Mouse (Mus musculus) urinary bladder, adult 2 months (tissue): ENCODE measurements around the gene Nbeal2. TPM values are rescaled to one million over a fixed set of nuclear protein-coding genes. Genes with fewer than 3 reads are reported as not detected.

ENCODE experiments used
- DNase-seq: peaks from one replicate; pipeline ENCODE4 v3.0.0; 2022; ENCODE audit warnings: low spot score
- polyA plus RNA-seq: library from polyadenylated mRNA; depleted of rRNA; stranded (reverse); fragments of >200 nt; gene quantifications from 2 replicates; pipeline ENCODE4 v1.2.3, GENCODE M21; 2012

Nbeal2 gene
- polyA plus RNA-seq, 1 experiment = 42.8 TPM

DNA sequence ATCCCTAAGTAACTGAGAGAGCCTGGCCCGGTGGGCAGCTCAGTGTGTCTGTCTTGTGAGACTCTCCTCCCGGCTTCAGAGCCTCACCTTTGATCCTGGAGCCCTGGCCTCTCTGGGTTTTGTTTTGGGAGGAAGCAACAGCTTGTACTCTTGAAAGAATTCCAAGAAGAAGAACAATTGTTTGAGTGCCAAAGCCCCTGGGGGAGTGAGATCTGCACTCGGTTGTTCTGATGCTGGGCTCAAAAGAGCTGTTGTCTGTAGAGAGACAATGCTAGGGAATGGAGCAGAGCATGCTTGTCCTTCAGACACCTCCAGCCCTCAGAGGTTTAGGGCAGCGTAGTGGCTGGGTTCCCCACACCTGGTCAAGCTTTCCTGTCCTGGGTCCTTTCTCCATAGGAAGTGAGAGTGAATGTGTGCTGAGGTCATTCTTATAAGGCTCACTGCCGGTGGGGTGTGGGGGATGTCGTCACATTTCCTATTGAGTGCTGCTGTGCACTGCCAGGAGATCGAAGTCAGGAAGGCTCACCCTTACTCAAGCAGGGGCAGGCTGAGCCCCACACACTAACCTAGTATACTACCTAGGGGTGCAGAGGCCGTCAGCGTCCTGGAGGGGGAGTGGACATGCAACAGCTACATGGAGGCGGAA, 19.3 kb upstream of the Nbeal2 start:
- DNase-seq = no peak

DNA sequence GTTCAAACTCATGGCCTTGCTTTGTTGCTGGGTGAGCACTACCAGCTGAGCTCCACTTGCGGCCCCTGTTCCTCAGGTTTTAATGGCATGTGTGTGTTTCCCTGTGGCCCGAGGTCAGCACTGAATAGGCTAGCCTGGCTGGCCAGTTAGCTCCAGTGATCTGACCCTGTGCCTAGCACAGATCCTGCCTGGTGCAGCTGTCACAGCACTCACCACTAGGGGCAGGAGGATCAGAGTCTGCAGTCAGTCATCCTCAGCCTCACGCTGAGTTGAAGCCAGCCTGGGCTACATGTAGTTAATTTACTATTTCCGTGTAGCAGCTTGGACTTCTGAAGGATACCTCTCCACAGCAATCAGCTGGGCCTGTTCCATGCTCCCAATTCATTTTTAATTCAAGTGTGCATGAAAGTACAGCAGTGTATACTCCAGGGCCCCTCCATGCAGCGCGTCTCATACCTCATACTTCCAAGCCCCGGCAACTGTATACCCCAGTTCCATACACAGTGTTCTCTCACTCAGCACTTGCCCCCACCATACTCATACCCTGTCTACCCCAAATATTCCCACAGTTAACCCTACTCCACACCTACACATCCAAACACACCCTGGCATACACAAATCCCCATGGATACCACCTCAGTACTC, 18.6 kb upstream of the Nbeal2 start:
- DNase-seq = no peak

DNA sequence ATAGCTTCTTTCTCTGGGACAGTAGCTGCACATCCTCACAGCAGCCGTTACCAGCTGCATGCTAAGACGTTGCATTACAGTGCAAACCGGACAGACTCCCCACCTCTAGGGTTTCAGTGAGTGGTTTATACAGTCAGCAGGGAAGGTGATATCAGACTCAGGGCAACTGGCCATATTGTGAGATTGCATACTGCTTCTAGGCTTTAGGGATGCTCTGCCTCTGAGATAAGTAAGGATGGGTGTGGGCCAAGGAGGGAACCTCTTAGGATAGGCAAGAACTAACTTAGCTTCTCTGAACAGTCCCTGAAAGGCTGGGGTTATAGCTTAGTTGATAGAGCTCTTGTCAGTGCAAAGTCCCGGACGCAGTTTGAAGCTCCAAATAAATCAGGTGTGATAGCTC, 15.8 kb upstream of the Nbeal2 start:
- no peak for DNase-seq

DNA sequence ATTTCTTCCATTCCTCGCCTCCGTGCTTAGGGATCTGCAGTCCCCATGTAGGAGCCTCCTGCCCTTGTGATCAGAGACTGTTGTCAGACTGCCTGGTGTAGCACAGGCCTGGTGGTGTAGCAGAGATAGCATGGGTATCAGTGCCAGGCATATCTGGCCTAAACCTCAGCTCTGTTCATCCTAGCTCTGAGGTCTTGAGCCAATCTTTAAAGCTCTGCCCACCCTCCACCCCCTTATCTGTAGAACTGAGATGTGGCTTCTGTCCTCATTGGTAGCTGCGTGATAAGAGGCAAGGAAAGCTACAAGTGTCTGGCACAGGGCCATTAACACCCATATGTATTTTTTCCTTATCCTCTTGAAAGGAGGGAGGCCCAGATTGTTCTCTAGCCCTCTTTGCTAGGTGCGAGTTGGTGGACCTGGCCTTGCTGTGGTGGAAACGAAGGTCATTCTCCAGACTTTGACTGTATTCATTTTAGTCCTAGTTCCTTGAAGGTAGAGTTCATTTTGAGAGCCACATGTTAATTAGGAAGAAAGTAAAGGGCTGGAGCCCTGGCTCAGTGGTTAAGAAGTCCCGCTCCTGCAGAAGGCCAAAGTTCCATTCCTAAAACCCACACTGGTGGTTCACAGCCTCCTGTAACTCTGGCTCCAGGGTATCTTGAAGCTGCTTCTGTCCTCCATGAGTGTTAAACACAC, 14.8 kb upstream of the Nbeal2 start:
- DNase-seq = no peak

DNA sequence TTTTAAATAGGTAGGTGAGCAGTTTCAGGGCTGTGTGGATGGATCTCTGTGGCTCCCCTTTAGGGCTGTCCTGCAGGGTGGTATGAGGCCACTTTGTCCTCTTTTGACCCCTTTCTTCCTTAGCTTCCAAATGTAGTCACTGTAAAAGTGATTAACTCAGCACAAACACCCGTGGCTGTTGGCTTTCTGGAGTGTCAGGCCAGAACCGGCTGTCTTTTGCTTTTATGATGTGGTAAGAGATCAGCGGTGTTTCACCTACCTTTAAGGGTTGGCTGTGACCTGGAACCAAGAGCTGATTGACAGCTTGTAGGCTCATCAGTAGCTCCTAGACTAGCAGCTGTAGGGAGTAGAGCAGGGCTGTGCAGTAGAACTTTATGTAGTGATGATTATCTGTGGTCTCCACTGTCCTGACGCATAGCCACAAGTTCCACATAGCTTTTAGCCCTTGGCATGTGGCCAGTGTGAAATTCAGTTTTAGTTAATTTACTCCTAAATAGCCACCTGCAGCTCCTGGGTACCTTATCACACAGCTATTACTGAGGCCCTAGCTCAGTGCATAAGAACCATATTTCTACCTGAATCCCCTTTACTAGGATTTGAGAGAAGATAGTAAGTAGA, 13.4 kb upstream of the Nbeal2 start:
- no peak for DNase-seq

DNA sequence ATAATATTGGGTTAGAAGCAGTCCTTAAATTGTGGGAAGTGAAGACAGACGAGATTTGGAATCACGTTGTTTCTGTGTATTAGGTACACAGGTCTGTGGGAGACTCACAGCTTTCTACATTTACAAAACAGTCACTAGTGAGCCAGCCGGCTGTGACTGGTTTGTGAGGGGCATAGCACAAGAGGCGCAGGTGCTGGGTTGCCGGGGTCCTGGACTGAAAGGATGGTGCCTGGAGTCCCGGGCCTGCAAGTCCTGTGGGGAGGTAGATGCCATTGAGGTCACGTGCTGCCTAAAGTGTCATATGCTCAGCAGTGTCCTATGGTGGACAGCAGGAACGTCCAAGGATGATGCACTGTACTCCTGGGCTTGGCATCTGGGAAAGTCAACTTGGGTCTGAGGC, 12.4 kb upstream of the Nbeal2 start:
- no peak for DNase-seq

DNA sequence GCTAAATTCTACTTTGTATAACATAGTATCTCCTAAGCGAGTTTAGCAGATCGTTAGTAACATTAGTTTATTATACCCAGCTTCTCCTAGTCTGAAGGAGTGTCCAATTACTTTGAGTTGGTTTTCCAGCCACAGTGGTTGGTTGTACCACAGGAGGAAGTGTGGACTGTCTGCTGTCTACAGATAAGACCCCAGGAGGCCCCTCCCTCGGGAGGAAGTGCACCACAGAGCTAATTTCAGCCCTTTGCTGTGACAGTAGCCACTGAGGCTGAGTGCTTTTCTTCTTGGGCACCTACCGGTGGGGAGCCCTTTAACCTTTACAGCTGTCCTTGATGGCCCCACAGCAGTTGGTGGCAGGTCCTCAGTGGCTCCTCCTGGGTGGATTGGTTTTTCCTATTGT, 12.0 kb upstream of the Nbeal2 start:
- DNase-seq = no peak

DNA sequence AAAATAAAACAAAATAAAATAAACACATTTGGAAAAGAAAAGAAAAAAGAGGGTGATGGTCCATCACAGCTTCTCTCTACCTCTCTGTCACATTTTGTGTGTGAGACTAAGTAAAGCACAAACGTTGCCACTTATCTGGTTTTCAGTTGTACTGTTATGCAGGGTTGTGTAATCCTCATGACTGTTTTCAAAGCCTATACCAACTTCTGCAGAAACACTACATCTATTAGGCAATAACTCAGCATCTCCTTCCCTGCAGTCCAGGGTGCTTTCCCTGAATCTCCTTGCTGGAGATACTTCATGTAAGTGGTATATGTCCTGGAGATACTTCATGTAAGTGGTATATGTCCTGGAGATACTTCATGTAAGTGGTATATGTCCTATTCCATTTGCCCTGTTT, 8.9 kb upstream of the Nbeal2 start:
- no peak for DNase-seq

DNA sequence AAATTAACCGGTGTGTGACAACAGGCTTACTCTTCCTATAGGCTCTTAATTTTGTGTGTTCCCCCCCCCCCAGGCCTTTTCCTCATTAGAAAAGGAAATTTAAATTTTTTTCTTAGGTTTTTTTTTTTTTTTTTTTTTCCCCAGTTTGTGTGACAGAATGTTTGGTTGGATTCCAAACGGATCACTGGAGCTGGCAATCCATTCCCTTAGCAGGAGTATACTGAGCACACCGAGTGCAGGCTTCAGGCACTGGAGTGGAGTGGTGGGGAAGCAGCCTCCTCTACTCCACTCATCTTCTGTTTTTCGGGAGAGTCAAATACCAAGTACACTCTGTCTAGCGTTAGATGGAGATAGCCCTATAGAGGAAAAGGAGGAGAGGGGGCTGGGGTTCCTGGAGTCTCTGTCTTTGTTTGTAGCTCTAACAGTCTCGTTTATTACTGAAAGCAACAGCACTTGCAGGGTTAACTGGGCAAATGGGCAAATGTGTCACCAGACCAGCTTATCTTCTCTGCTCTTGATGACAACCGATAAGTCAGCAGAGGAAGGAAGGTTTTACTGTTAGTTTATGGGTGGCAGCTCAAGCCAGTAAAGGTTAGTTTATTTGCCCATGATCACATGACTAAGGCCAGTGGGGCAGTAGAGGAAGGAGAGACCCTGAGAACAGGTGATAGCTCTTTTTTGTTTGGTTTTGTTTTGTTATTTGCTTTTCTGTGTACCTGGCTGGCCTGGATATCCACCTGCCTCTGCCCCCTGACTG, 7.1 kb upstream of the Nbeal2 start:
- no peak for DNase-seq

DNA sequence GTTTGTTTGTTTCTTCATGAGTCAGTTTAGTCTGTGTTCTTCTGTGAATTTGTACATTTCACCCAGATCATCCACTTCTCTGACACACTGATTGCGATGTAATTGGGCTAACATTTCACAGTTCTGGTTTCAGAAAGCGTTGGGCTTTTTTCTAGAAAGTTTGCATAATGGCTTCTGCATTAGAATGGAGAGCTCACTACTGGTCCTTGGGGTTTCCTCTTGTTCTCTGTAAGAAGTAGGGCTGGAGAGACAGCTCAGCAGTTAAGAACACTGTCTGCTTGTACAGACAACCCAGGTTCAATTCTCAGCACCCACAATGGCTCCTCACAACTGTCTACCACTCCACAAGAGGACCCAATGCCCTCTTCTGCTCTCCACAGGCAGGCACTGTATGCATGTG, 6.2 kb upstream of the Nbeal2 start:
- no peak for DNase-seq

DNA sequence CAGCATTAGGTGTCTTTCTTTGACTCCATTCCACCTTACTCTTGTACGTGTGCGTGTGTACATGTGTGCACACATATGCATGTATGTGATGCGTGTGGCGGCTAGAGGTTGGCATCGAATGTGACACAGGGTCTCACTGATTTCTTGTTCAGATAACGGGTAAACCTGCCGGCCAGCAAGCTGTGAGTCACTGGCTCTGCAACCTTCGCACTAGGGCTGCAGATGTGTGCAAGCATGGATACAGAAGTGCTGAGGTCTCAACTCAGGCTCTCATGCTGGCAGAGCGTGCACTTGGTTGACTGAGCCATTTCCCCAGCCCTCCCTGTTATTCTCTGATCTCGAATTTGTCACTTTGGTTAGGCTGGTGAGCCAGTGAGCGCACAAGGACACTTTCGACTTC, 5.6 kb upstream of the Nbeal2 start:
- no peak for DNase-seq

DNA sequence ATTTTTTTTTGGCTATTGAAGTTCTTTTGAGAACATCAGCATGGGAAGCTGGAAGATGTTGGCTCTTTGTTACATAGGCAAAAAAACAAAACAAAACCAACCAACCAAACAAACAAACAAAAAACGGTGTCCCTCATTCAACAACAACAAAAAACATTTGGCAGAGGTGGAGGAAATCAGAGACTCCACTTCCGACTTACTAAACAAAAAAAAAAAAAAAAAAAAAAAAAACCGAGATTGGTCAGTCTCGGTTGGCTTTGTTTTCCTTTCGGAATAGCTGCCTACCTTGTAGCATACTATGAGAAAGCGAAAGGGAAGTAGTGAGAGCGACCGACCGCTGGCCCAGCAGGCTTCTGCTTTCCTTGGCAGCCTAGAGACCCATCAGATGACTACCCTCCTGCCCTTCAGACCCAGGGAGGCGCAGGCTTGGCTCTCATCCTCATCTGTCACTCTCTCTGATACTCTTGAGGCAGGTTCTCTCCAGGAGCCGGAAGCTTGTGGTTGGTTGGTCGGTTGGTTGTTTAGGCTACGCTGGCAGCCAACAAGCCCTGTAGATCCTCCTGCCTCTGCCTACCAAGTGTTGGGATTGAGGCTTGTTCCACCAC, 3.6 kb upstream of the Nbeal2 start:
- DNase-seq = no peak

DNA sequence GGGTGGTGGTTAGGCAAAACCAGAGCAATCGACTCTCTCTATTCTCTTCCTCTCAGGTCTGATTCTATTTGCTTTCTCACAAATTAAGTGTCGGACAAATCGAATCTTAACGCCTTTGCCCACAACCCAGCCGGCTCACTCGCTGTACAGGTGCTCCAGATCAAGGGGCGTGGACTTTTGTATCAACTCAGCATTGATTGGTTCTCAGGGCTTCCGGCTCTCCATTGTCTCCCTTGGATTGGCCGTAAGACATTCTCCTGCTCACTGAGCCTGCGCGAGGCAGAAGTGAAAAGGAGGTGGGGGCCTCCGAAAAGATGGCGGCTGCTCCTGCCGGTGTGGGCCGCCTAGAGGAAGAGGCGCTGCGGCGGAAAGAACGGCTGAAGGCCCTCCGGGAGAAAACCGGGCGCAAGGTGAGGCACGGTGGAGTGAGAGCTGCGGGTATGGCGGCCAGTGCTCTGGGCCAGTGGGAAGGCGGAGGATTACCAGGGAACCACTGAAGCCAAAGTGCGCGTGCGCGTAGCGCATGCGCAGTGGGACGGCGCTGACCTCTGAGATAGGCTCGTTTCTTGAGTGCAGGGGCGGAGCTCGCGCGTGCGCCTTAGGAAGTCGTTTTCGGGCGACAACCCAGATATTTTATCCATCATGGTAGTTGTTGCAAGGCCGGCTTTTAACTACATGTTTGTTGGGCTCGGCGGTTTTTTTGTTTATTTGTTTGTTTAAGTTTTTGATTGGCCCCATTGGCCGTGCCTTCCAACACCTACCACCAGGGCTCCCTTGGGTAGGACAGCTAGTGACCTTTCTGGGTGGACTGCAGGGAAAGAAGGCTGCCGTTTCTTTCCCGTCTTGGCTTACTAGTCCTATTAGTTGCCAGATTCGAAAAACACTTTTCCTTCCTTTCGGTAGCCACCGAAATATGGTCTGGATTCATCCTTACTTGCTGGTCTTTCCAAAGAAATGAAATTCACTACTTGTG, 2.6 kb upstream of the Nbeal2 start, which contains the start of gene Ccdc12:
TSS of gene Ccdc12 (plus strand) at position 255 of the 973 bp plus-strand sequence.
- peak; percentile 93 for DNase-seq

DNA sequence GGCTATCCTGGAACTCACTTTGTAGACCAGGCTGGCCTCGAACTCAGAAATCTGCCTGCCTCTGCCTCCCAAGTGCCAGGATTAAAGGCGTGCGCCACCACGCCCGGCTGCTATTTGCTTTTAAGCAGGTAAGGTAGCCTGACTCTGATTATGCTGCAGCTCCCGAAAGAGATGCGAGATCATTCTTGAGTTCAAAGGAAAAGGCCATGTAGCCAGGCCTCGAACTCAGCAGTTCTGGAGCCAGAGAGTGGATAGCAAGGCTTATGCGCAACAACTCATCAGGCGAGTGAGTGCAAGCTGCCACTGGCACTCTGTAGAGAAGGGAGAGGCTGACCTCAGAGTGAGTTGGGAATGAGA, 1.7 kb upstream of the Nbeal2 start:
- DNase-seq = no peak

DNA sequence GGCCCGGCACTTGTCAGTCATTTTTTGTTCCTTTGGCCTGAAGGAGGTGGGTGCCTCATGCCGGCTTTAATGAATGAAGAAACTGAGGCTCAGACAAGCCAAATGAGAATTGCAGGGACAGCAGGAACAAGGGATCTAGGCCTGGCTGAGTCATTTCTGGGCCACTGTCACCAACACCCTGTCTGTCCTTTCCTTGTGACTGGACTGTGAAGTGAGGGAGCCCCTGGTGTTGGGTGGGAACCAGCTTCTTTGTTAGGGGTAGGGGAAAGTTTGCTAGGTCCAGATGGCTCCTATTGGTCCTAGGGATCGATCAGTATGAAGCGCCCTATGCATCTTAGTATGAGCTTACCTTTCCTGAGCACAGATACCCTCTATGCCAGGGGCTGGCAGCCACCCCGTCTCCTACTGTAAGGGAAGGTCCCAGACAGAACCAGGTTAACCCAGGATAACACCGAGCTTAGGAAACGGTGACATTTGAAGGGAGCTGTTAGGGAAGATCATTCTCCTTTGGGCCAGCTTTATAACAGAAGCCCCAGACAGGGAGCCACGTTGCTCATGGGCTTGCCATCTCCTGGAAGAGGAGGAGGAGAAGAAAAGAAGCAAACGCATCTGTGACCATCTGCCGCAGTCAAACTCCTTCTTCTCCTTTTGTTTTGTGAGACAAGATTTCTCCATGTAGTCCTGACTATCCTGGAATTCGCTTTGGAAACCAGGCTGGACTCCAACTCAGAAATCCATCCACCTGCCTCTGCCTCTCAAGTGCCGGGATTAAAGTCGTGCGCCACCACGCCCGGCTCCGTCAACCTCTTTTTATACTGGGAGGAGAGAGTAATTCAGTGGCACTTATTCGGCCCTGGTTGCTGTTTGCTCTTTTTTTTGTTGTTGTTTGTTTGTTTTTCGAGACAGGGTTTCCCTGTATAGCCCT, 1.0 kb upstream of the Nbeal2 start:
- no peak for DNase-seq

DNA sequence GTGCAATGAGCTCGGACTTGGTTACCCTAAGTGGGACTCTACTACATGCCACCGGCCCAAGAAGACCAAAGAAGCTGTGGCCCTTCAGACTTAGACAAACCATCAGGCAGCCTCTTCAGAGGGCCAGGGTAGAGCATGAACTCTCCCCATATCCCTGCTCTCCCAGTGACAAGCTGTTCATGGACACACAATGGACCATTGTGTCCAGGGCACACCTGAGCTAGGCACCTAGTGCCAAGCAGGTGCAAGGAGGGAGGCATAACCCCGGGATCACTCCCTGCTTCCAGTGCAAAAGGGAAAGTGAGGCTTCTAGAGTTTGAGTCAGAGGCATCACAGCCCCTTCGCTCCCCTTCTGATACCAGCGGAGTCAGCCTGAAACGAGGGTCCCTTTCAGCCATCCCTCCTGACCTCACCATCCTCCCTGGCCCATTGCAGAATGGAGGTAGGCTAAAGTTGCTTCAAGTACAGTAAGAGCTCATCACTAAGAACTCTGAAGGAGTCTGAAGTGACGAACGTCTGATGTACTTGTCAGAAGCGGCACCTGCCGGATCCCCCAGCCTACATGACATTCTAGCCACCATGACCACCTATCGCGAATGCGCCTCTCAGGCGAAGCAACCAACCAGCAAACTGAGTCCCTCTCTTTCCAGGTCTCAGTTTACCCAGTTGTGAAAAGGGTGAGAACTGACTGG, 852 bp downstream of the Nbeal2 start:
- DNase-seq = no peak

DNA sequence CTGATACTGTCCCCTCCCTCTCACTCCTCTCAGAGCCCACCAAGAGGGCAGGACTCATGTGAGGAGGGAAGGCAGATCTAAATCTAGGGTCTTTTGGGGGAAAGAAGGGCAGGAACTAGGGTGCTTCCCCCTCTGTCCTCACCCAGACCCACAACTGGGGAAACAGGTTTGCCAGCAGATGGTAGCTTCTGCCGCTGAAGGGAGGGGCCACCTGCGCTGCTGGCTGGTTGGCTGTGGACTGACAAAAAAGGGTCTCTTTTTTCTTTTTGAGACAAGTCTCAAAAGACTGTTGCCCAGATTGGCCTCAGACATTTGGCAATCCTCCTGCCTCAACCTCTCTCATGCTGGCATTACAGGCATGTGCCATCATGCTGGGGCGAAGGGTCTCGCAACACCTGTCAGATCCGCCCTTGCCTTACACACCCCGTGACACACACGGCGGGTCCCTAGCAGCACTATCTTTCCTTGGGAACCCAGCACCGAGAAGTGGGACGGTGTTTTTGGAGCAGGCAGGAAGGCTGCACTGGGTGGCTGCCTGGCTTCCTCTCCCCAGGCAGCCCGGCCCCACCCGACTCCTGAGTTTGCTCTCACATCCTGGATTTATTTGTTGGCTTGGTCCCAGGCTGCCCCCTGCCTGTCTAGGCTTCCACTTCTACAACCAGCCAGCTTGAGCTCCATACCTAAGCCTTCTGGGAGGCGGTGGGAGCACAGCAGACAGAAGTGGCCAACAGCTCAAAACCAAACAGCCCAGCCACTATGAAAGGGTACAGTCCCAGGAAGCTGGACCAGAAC, 1.8 kb downstream of the Nbeal2 start:
- DNase-seq = no peak

DNA sequence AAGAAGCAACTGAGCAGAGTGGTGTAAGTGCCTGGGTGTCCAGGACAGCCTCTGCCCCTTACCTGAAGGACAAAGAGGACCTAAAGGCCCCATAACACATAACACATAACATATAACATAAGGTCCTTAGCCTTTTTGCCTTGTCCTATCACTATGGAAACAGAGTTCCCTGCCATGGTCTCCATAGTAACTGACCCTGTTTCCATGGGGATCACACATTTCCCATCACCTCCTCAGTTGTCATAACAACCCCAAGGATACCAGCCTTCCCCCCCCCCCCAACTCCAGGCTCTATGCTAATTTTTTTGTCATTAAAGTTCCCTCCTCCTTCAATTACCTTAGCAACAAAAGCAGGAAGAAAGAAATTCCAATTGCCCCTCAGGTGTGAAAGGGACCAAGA, 4.2 kb downstream of the Nbeal2 start:
- DNase-seq = no peak
